Mouse (Mus musculus): Measurements from ENCODE around the gene Golga5. TPM values are rescaled to one million over a fixed set of nuclear protein-coding genes. Genes with fewer than 3 reads are reported as not detected.

The Golga5 gene
- polyA plus RNA-seq, 1 experiment = not detected

- Histone ChIP-seq H3K4me3 (ENCODE audit: insufficient read depth, low read depth, low read length) (no peak overlapping the region), H3K27ac (ENCODE audit: insufficient read depth, low read depth, low read length) (no peak overlapping the region), H3K4me1 (ENCODE audit: control insufficient read depth, insufficient read depth, low read length) (no peaks in the 10 kb centered on the region)
- TF ChIP-seq CTCF (IDR thresholded peaks at IDR 0.05; ENCODE audit: insufficient read depth, low read depth, low read length) (no peak), POLR2A (IDR thresholded peaks at IDR 0.05; ENCODE audit: insufficient read depth, low read depth, low read length) (no peak)
- 66% methylated on average over 8 of the region's 8 CpGs for WGBS
Observed at GRCm38 (mm10) chr12:102498726-102499125, 29.8 kb downstream of the Golga5 start.

GRCm38 (mm10) chr12:102499210-102499609 is 30.3 kb downstream of the Golga5 start:
- Histone ChIP-seq H3K4me3 (ENCODE audit: insufficient read depth, low read depth, low read length) (no peak overlapping the region), H3K27ac (ENCODE audit: insufficient read depth, low read depth, low read length) (no peak overlapping the region), H3K4me1 (ENCODE audit: control insufficient read depth, insufficient read depth, low read length) (no peaks in the 10 kb centered on the region)
- no peak for TF ChIP-seq POLR2A (IDR thresholded peaks at IDR 0.05; ENCODE audit: insufficient read depth, low read depth, low read length)
- no peak for TF ChIP-seq CTCF (IDR thresholded peaks at IDR 0.05; ENCODE audit: insufficient read depth, low read depth, low read length)
- WGBS = 93% methylated on average over 5 of the region's 5 CpGs

- TF ChIP-seq CTCF (IDR thresholded peaks at IDR 0.05; ENCODE audit: insufficient read depth, low read depth, low read length) = no peak
- TF ChIP-seq POLR2A (IDR thresholded peaks at IDR 0.05; ENCODE audit: insufficient read depth, low read depth, low read length) = no peak
- no peak overlapping the region for H3K27ac ChIP-seq (ENCODE audit: insufficient read depth, low read depth, low read length)
- WGBS = 88% methylated on average over 4 of the region's 4 CpGs
- no peak overlapping the region for H3K4me3 ChIP-seq (ENCODE audit: insufficient read depth, low read depth, low read length)
- H3K4me1 ChIP-seq (ENCODE audit: control insufficient read depth, insufficient read depth, low read length) = no peaks in the 10 kb centered on the region
Observed at GRCm38 (mm10) chr12:102499723-102500122, 30.8 kb downstream of the Golga5 start.

GRCm38 (mm10) chr12:102501038-102501437 is 32.1 kb downstream of the Golga5 start:
- Histone ChIP-seq H3K4me3 (ENCODE audit: insufficient read depth, low read depth, low read length) (no peak overlapping the region), H3K27ac (ENCODE audit: insufficient read depth, low read depth, low read length) (no peak overlapping the region), H3K4me1 (ENCODE audit: control insufficient read depth, insufficient read depth, low read length) (no peaks in the 10 kb centered on the region)
- WGBS = 96% methylated on average over 2 of the region's 2 CpGs
- TF ChIP-seq POLR2A (IDR thresholded peaks at IDR 0.05; ENCODE audit: insufficient read depth, low read depth, low read length) (no peak), CTCF (IDR thresholded peaks at IDR 0.05; ENCODE audit: insufficient read depth, low read depth, low read length) (no peak)

GRCm38 (mm10) chr12:102501848-102502595 is 33.1 kb downstream of the Golga5 start:
- WGBS = 90% methylated on average over 8 of the region's 8 CpGs
- Histone ChIP-seq H3K27ac (ENCODE audit: insufficient read depth, low read depth, low read length) (no peak overlapping the region), H3K4me1 (ENCODE audit: control insufficient read depth, insufficient read depth, low read length) (no peaks in the 10 kb centered on the region), H3K4me3 (ENCODE audit: insufficient read depth, low read depth, low read length) (no peak overlapping the region)
- TF ChIP-seq POLR2A (IDR thresholded peaks at IDR 0.05; ENCODE audit: insufficient read depth, low read depth, low read length) = no peak
- no peak for TF ChIP-seq CTCF (IDR thresholded peaks at IDR 0.05; ENCODE audit: insufficient read depth, low read depth, low read length)

GRCm38 (mm10) chr12:102505131-102505713 is 36.3 kb downstream of the Golga5 start:
- WGBS = 93% methylated on average over 9 of the region's 9 CpGs
- Histone ChIP-seq H3K27ac (ENCODE audit: insufficient read depth, low read depth, low read length) (no peak overlapping the region), H3K4me3 (ENCODE audit: insufficient read depth, low read depth, low read length) (no peak overlapping the region), H3K4me1 (ENCODE audit: control insufficient read depth, insufficient read depth, low read length) (peaks cover 5% of the 10 kb centered on the region; the same call in 1 of the 2 replicates)
- TF ChIP-seq POLR2A (IDR thresholded peaks at IDR 0.05; ENCODE audit: insufficient read depth, low read depth, low read length) (no peak), CTCF (IDR thresholded peaks at IDR 0.05; ENCODE audit: insufficient read depth, low read depth, low read length) (no peak)

GRCm38 (mm10) chr12:102505949-102506348 is 37.0 kb downstream of the Golga5 start:
- H3K4me1 ChIP-seq (ENCODE audit: control insufficient read depth, insufficient read depth, low read length) = peaks cover 10% of the 10 kb centered on the region
- 96% methylated on average over 7 of the region's 7 CpGs for WGBS
- no peak for TF ChIP-seq POLR2A (IDR thresholded peaks at IDR 0.05; ENCODE audit: insufficient read depth, low read depth, low read length)
- TF ChIP-seq CTCF (IDR thresholded peaks at IDR 0.05; ENCODE audit: insufficient read depth, low read depth, low read length) = no peak

GRCm38 (mm10) chr12:102511363-102511762 is 42.4 kb downstream of the Golga5 start:
- peaks cover 21% of the 10 kb centered on the region for H3K4me1 ChIP-seq (ENCODE audit: control insufficient read depth, insufficient read depth, low read length)
- no peak overlapping the region for H3K27ac ChIP-seq (ENCODE audit: insufficient read depth, low read depth, low read length)
- TF ChIP-seq POLR2A (IDR thresholded peaks at IDR 0.05; ENCODE audit: insufficient read depth, low read depth, low read length) = no peak
- WGBS = 7% methylated on average over 3 of the region's 3 CpGs
- no peak overlapping the region for H3K4me3 ChIP-seq (ENCODE audit: insufficient read depth, low read depth, low read length)

More at GRCm38 (mm10) chr12:102505949-102506348, 37.0 kb downstream of the Golga5 start:
- no peak overlapping the region for H3K4me3 ChIP-seq (ENCODE audit: insufficient read depth, low read depth, low read length)
- H3K27ac ChIP-seq (ENCODE audit: insufficient read depth, low read depth, low read length) = no peak overlapping the region

- no peak overlapping the region for H3K27ac ChIP-seq (ENCODE audit: insufficient read depth, low read depth, low read length)
- 54% methylated on average over 6 of the region's 6 CpGs for WGBS
- H3K4me1 ChIP-seq (ENCODE audit: control insufficient read depth, insufficient read depth, low read length) = peaks cover 20% of the 10 kb centered on the region
Observed at GRCm38 (mm10) chr12:102514151-102514550, 45.2 kb downstream of the Golga5 start.

More at GRCm38 (mm10) chr12:102514151-102514550, 45.2 kb downstream of the Golga5 start:
- TF ChIP-seq POLR2A (IDR thresholded peaks at IDR 0.05; ENCODE audit: insufficient read depth, low read depth, low read length) (no peak), CTCF (IDR thresholded peaks at IDR 0.05; ENCODE audit: insufficient read depth, low read depth, low read length) (no peak)
- no peak overlapping the region for H3K4me3 ChIP-seq (ENCODE audit: insufficient read depth, low read depth, low read length)

Measured in olfactory bulb, adult 2 months (tissue).